Mouse (Mus musculus): Measurements from ENCODE around the gene Liph.

DNA sequence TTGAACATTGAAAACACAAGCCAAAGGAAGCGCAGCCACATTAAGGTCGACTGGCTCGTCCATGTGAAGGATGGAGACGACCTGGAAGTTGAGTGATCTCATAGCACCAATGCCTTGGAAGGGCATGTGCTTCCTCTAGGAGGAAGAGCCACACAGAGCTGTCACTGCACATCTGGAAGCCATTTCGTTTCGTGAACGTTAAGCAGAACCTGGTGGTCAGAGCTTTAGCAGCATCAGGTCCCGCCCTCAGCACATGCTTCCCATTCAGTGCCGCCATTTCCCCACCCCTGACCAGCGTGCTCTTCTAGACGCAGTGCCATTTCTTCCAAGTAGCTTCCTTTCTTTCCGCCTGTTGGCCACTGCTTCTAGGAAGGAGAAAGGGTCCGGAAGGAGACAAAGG is 67.0 kb downstream of the Liph start:
- TF ChIP-seq POLR2A (IDR thresholded peaks at IDR 0.05; ENCODE audit: borderline replicate concordance, extremely low read depth, insufficient read depth, insufficient read length, poor library complexity, severe bottlenecking) (no peak), CTCF (IDR thresholded peaks at IDR 0.05; ENCODE audit: borderline replicate concordance, extremely low read depth, insufficient read depth, insufficient read length) (no peak)
